Mouse (Mus musculus): ENCODE measurements around the gene Pard6a. TPM values are rescaled to one million over a fixed set of nuclear protein-coding genes. Genes with fewer than 3 reads are reported as not detected.

Pard6a gene
- polyA plus RNA-seq, 1 experiment from 2014 or later, result 13.9 TPM

DNA sequence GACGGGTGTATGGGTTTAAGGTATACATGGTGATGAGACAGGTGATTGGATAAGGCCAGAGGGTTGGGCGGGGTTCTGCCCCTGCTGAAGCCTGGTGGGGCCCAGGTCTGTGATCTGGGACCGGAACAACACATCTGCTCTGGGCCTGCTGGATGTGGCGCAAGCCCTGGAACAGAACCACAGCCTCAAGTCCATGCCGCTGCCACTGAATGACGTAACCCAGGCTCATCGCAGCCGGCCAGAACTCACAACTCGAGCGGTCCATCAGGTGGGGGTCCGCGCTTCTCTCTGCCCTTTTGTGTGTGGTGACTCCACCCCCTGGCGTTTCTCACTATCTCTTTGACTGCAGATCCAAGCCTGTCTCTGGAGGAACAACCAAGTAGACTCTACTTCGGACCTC, 10.0 kb upstream of the Pard6a start:
- ATAC-seq (replicated peaks; ENCODE audit: insufficient number of reproducible peaks, insufficient read depth, low FRiP score, low read depth), result no peak
- Histone ChIP-seq H3K36me3 (no peaks in the 10 kb centered on the region), H3K27ac (no peak overlapping the region), H3K4me2 (no peak overlapping the region), H3K4me1 (replicated peaks) (peaks cover 13% of the 10 kb centered on the region), H3K4me3 (no peak overlapping the region), H3K9me3 (replicated peaks) (no peaks in the 10 kb centered on the region), H3K9ac (no peak overlapping the region), H3K27me3 (peaks cover 30% of the 10 kb centered on the region)
- WGBS, result 75% methylated on average over 14 of the region's 14 CpGs

DNA sequence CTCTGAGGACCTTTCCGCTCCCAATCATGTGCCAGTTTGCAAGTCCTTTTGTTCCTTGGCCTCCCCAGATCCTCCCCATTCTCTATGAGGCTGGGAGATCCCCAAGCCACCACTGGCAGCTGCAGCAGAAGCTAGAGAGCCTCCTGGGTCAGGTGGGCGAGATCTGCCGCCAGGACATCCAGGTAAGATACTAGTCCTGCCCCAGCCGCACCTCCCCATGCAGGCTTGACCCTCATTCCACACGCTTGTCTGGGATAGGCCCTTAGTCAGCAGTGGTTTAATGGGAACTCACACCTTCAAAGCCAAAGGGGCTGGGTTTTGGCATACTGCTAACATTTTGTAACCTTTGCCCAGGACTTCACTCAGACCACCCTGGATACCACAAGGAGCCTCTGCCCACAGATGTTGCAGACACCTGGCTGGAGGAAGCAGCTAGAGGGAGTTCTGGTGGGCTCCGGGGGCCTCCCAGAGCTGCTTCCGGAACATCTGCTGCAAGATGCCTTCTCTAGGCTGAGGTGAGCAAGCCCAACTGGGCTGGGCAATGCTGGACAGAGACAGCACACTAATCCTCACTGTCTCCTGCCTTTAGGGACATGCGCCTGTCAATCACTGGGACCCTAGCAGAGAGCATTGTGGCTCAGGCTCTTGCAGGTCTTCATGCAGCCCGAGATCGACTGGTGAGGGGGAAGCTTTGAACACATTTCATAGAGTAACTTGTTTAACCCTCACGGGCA, 8.3 kb upstream of the Pard6a start:
- Histone ChIP-seq H3K27ac (no peak overlapping the region), H3K9ac (no peak overlapping the region), H3K9me3 (replicated peaks) (no peaks in the 10 kb centered on the region), H3K4me2 (no peak overlapping the region), H3K36me3 (peaks cover 9% of the 10 kb centered on the region; the same call in 1 of the 2 replicates), H3K27me3 (peaks cover 25% of the 10 kb centered on the region), H3K4me3 (no peak overlapping the region), H3K4me1 (replicated peaks) (peaks cover 10% of the 10 kb centered on the region)
- 87% methylated on average over 11 of the region's 11 CpGs for WGBS
- ATAC-seq (replicated peaks; ENCODE audit: insufficient number of reproducible peaks, insufficient read depth, low FRiP score, low read depth), result no peak

DNA sequence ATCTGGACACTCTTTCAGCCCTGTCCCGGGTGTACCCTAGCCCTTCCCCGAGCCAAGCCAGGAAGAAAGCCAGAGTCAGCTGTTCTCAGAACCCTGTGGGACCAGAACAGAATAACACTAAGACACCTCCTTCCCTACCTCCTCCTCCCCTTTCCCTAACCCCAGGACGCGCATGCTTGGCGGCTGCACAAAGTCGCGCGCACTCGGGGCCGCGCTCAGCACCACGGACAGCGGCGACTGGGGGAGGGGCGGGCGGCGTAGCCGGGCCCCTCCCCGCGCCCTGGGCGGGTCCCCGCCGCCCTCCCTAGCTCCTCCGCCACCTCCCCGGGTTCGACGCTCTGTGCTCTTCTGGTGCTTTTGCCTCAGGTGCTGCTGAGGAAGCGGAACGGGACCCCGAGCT, 7.3 kb upstream of the Pard6a start:
- 7% methylated on average over 30 of the region's 30 CpGs for WGBS
- Histone ChIP-seq H3K4me2 (peak overlapping the region; percentile 88), H3K36me3 (peaks cover 19% of the 10 kb centered on the region; the same call in 1 of the 2 replicates), H3K4me1 (replicated peaks) (peaks cover 10% of the 10 kb centered on the region), H3K4me3 (peak overlapping the region; percentile 49), H3K9ac (peak overlapping the region; percentile 31; the same call in 1 of the 2 replicates), H3K27ac (no peak overlapping the region), H3K9me3 (replicated peaks) (no peaks in the 10 kb centered on the region), H3K27me3 (peaks cover 24% of the 10 kb centered on the region)
- no peak; the same call in 1 of the 2 replicates for ATAC-seq (replicated peaks; ENCODE audit: insufficient number of reproducible peaks, insufficient read depth, low FRiP score, low read depth)

DNA sequence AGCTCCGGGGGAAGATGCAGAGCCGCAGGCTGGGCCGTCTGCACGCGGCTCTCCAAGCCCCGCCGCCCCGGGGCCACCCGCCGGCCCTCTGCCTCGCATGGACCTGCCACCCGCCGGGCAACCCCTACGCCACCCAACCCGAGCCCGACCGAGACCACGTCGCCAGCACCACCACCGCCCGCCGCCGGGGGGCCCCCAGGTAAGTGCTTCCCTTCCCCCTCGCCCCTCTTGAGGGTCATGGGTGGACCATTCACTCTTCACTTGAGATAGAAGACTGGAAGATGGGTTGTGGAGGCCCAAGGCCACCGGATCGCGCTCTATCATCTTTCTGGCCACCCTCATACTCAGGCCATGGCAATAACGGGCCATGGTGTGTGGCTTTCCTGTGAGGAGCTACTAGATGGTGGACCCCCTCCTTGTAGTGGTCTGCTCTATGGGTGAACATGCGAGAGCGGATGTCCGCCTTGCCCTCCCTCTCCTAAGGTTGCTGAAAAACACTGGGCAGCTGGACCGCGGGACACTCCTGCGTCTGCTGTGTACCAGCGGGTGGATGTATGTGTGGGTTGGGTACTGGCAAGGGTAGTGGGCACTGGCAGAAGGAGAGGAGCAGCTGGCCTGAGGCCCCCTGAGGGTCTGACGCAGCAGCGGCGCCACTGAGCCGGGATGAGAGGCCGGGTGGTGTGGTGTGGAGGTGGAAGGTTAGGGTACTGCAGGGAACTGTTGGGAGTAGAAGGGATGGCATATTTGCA, 6.7 kb upstream of the Pard6a start:
- Histone ChIP-seq H3K9me3 (replicated peaks) (no peaks in the 10 kb centered on the region), H3K27ac (no peak overlapping the region), H3K9ac (peak overlapping the region; percentile 31; the same call in 1 of the 2 replicates), H3K36me3 (peaks cover 22% of the 10 kb centered on the region; the same call in 1 of the 2 replicates), H3K4me2 (peak overlapping the region; percentile 88), H3K4me3 (peak overlapping the region; percentile 49), H3K4me1 (replicated peaks) (peaks cover 10% of the 10 kb centered on the region), H3K27me3 (peaks cover 23% of the 10 kb centered on the region)
- no peak for ATAC-seq (replicated peaks; ENCODE audit: insufficient number of reproducible peaks, insufficient read depth, low FRiP score, low read depth)
- WGBS, result 11% methylated on average over 40 of the region's 40 CpGs

DNA sequence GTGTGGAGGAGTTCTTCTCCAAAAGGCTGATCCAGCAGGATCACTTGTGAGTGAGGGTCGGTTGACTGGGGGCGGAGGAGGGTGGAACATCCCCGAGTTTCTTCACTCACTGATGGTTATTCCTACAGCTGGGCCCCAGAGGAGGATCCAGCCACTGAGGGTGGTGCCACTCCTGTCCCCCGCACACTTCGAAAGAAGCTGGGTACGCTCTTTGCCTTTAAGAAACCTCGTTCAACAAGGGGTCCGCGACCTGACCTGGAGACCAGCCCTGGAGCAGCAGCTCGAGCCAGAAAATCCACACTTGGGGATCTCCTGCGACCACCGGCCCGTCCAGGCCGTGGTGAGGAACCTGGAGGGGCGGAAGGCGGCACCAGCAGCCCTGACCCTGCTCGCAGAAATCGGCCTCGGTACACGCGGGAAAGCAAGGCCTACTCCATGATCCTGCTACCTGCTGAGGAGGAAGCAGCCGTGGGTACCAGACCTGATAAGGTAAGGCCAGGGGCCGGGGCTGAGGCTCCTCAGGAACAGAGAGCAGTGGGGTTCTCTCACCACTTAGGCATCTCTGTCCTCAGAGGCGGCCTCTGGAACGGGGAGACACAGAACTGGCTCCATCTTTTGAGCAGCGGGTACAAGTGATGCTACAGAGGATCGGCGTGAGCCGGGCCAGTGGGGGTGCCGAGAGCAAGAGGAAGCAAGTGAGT, 5.7 kb upstream of the Pard6a start:
- H3K27ac ChIP-seq, result no peak overlapping the region
- H3K27me3 ChIP-seq, result peaks cover 13% of the 10 kb centered on the region
- no peak overlapping the region for H3K4me3 ChIP-seq
- no peak overlapping the region for H3K4me2 ChIP-seq
- no peak for ATAC-seq (replicated peaks; ENCODE audit: insufficient number of reproducible peaks, insufficient read depth, low FRiP score, low read depth)
- peaks cover 16% of the 10 kb centered on the region for H3K4me1 ChIP-seq (replicated peaks)
- H3K9me3 ChIP-seq (replicated peaks), result no peaks in the 10 kb centered on the region
- no peak overlapping the region for H3K9ac ChIP-seq
- 70% methylated on average over 30 of the region's 30 CpGs for WGBS
- H3K36me3 ChIP-seq, result peaks cover 22% of the 10 kb centered on the region; the same call in 1 of the 2 replicates

DNA sequence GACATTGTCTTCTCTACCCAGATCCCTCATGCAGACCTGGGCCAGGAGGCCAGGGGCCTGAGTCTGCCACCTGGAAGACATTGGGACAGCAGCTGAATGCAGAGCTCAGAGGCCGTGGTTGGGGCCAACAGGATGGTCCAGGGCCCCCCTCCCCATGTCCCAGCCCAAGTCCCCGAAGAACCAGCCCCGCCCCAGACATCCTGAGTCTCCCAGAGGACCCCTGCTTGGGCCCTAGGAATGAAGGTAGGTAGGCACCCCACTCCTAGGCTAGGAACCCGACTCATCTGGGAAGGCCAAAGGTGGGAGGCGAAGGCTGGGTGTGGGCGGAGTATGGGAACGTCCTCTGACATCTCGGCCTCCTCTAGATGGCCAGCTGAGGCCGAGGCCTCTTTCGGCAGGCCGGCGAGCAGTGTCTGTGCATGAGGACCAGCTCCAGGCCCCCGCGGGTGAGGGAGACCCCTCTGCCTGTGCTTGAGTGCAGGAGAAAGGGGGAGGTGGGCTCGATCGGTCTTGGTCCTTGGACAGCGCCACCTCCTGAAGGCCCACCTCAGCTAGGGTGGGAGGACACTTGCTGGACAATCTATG, 3.7 kb upstream of the Pard6a start:
- no peak overlapping the region for H3K4me2 ChIP-seq
- H3K4me1 ChIP-seq (replicated peaks), result peaks cover 27% of the 10 kb centered on the region
- H3K36me3 ChIP-seq, result peaks cover 22% of the 10 kb centered on the region; the same call in 1 of the 2 replicates
- H3K27ac ChIP-seq, result no peak overlapping the region
- 93% methylated on average over 17 of the region's 17 CpGs for WGBS
- H3K9ac ChIP-seq, result no peak overlapping the region
- peaks cover 13% of the 10 kb centered on the region for H3K27me3 ChIP-seq
- no peaks in the 10 kb centered on the region for H3K9me3 ChIP-seq (replicated peaks)
- no peak for ATAC-seq (replicated peaks; ENCODE audit: insufficient number of reproducible peaks, insufficient read depth, low FRiP score, low read depth)
- no peak overlapping the region for H3K4me3 ChIP-seq

DNA sequence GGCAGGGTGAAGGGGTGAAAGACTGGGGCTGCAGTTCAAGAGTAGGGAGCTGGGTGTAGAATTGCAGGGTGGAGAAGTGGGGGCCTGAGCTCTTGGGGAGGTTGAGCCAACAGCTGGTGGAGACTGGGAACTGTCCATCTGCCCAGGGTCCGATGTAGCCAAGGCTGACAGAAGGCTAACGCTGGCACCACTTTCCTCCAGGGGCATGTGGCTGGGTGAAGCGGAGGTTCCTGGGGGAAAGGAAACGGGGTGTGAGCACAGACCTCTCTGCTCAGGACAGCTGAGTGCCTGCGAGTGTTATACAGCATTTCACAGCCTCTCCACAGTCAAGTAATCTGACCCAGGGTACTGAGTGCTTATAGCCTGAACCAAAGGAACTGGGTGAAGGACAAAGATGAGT, 2.2 kb upstream of the Pard6a start:
- Histone ChIP-seq H3K27me3 (peaks cover 13% of the 10 kb centered on the region), H3K36me3 (peaks cover 30% of the 10 kb centered on the region; the same call in 1 of the 2 replicates), H3K4me2 (no peak overlapping the region), H3K9me3 (replicated peaks) (no peaks in the 10 kb centered on the region), H3K27ac (no peak overlapping the region), H3K4me3 (no peak overlapping the region), H3K9ac (no peak overlapping the region), H3K4me1 (replicated peaks) (peaks cover 25% of the 10 kb centered on the region)
- ATAC-seq (replicated peaks; ENCODE audit: insufficient number of reproducible peaks, insufficient read depth, low FRiP score, low read depth), result no peak
- WGBS, result 93% methylated on average over 5 of the region's 5 CpGs

DNA sequence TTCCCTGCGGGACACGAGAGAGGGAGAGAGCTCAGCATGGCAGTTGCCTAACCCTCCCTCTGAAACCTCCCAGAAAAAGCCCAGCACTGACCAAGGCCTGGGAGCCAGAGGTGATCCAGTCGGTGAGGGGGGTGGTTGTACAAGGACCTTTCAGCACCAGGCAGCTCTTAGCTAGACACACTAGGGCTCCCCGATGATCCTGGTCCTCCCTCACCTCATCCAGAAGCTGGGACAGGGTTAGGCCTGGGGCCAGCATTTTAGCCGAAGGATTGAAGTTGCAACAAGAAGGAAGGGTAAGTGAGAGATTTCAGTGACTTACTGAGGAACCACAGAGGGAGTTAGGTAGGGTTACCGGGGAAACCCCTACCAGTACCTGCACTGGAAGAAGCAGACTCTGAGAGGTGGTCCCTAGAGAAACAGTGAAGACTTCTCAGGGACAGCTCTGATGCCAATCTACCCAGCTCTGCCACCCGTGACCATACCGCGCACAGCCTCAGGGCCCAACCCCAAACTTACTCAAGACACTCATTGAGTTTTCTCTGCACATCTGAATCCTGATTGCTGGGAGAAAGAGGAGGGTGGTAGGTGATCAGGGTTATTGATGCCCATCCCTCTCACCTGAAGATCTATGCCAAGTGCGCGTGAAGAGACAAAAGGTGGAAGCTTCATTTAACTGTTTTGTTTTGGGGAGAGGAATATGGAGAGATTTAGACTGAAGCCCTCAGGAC, 1.3 kb upstream of the Pard6a start:
- Histone ChIP-seq H3K4me1 (replicated peaks) (peaks cover 17% of the 10 kb centered on the region), H3K9ac (peak overlapping the region; percentile 70), H3K9me3 (replicated peaks) (no peaks in the 10 kb centered on the region), H3K4me3 (peak overlapping the region; percentile 80), H3K4me2 (peak overlapping the region; percentile 91), H3K27ac (no peak overlapping the region), H3K27me3 (peaks cover 5% of the 10 kb centered on the region; the same call in 1 of the 2 replicates), H3K36me3 (peaks cover 30% of the 10 kb centered on the region; the same call in 1 of the 2 replicates)
- no peak for ATAC-seq (replicated peaks; ENCODE audit: insufficient number of reproducible peaks, insufficient read depth, low FRiP score, low read depth)
- WGBS, result 88% methylated on average over 11 of the region's 11 CpGs

DNA sequence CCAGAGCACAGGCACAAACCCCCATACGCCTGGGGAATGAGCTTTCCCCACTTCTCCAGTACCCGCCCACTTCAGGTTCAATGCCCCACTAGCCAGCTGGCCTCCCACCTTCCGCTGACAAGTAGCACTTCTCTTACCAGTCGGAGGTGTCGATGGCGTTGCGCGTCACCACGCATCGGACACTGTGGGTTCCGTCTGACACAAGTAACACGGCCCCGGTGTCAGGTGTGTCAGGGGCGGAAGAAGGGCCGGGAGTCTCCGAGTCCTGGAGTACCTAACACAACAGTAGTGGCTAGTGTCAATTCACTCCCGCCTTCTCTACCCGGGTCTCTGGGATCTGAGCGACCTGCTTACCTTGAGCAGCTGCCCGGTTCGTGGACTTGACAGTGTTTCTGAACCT, 382 bp upstream of the Pard6a start:
- H3K4me2 ChIP-seq, result peak overlapping the region; percentile 91
- peaks cover 2% of the 10 kb centered on the region; the same call in 1 of the 2 replicates for H3K27me3 ChIP-seq
- H3K4me1 ChIP-seq (replicated peaks), result peaks cover 17% of the 10 kb centered on the region
- H3K9ac ChIP-seq, result peak overlapping the region; percentile 70
- ATAC-seq (replicated peaks; ENCODE audit: insufficient number of reproducible peaks, insufficient read depth, low FRiP score, low read depth), result peak; percentile 25
- H3K4me3 ChIP-seq, result peak overlapping the region; percentile 80
- no peaks in the 10 kb centered on the region for H3K9me3 ChIP-seq (replicated peaks)
- H3K36me3 ChIP-seq, result peaks cover 30% of the 10 kb centered on the region; the same call in 1 of the 2 replicates
- peak overlapping the region; percentile 95 for H3K27ac ChIP-seq
- under 1% methylated on average over 21 of the region's 21 CpGs for WGBS

DNA sequence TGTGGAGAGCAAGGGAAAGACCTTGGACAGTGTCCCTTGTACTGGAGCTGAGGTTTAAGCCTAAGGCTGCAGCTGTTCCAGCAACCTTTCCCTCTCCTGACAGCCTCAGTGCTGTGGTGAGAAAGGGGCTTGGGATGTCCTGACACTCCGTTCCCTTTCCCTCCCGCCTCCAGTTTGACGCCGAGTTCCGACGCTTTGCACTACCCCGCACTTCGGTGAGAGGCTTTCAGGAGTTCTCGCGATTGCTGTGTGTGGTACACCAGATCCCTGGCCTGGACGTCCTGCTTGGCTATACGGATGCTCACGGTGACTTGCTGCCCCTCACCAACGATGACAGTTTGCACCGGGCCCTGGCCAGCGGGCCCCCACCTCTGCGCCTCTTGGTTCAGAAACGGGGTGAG, 1.1 kb downstream of the Pard6a start:
- Histone ChIP-seq H3K4me1 (replicated peaks) (peaks cover 21% of the 10 kb centered on the region), H3K27ac (peak overlapping the region; percentile 95), H3K9me3 (replicated peaks) (no peaks in the 10 kb centered on the region), H3K27me3 (no peaks in the 10 kb centered on the region), H3K4me3 (peak overlapping the region; percentile 80), H3K4me2 (peak overlapping the region; percentile 91), H3K36me3 (peaks cover 25% of the 10 kb centered on the region; the same call in 1 of the 2 replicates), H3K9ac (peak overlapping the region; percentile 70)
- 47% methylated on average over 18 of the region's 18 CpGs for WGBS
- ATAC-seq (replicated peaks; ENCODE audit: insufficient number of reproducible peaks, insufficient read depth, low FRiP score, low read depth), result no peak
